In genomic region chr13:46123446-46123845, GRCm38 (mm10) we compare ENCODE assay signal across 21 mouse cellular contexts.
DNase-seq lines count a peak whose midpoint lies in the region; TF ChIP-seq lines count a peak whose summit lies in the region.
"Had no signal": no experiment of that assay in that cellular context is flagged by ENCODE, and none has a peak within 500 bp of the region (broad histone marks: within the 10 kb centered on the region; RNA-seq: fewer than 3 reads in every experiment).

No protein-coding gene starts in this region.

- no peak overlapping the region for H3K27ac ChIP-seq in gastrocnemius, adult 2 months
- H3K27ac ChIP-seq: forebrain, embryonic 15.5 days; limb, embryonic 12.5 days; lung, embryonic 15.5 days; neural tube, embryonic 13.5 days had no signal

- intact Hi-C loops in gastrocnemius, adult 2 months (cut with DNase I), result no loop called here

- no peak for TF ChIP-seq CTCF in gastrocnemius, adult 2 months (IDR thresholded peaks at IDR 0.05)

- no peak overlapping the region for H3K4me3 ChIP-seq in gastrocnemius, adult 2 months
- H3K4me3 ChIP-seq: forebrain, embryonic 15.5 days; limb, embryonic 12.5 days; lung, embryonic 15.5 days; neural tube, embryonic 13.5 days had no signal

- DNase-seq in adrenal gland, adult (ENCODE audit: inconsistent age in 2 of 2, low spot score in 1 of 2), result peak; percentile 5 to 22
- DNase-seq in adrenal gland, postnatal 36 days, result no peak
- DNase-seq in gastrocnemius, postnatal 25 days, result peak; percentile 5
- DNase-seq in gastrocnemius, adult 2 months, result no peak
- DNase-seq in urinary bladder, postnatal 14 days (ENCODE audit: low spot score), result peak; percentile 32
- no peak for DNase-seq in urinary bladder, postnatal 36 days (ENCODE audit: low spot score in 2 of 2)
- DNase-seq in cerebellum, adult 8-10 months, result no peak
- DNase-seq: adrenal gland, postnatal 10 days; cerebellum, adult 2 months; cerebellum, postnatal 36 days; embryo, embryonic 11 days; heart, postnatal 14 days; kidney, adult 8-10 months; kidney, postnatal 14 days; layer of hippocampus, adult 9-11 months; lung, postnatal 36 days; thymus, postnatal 4 days had no signal

Comparison
In these comparisons a context has a peak if more than half of its experiments do, and no peak if none do; other contexts are left out.
1. DNase-seq: peak in adrenal gland, adult (2 of 2), gastrocnemius, postnatal 25 days (single experiment) and urinary bladder, postnatal 14 days (single experiment); none in adrenal gland, postnatal 36 days (0 of 2), gastrocnemius, adult 2 months (single experiment), urinary bladder, postnatal 36 days (0 of 2) and cerebellum, adult 8-10 months (single experiment).